Mouse (Mus musculus) limb, embryonic 12.5 days (tissue): ENCODE data around the gene Rhox7b. TPM values are rescaled to one million over a fixed set of nuclear protein-coding genes. Genes with fewer than 3 reads are reported as not detected.
"Not testable (repeated sequence)": the region's sequence is repeated elsewhere in the genome, so short reads cannot be mapped to it uniquely, and the experiment has no call there.

Experiments used
- ATAC-seq: fragments of 200-750 bp; cut with Nextera tagmentation; 2 replicates; pipeline ENCODE4 v1.8.0; 2017; ENCODE audit warnings: low read depth, moderate TSS enrichment; ENCODE audit not compliant: insufficient number of reproducible peaks, insufficient read depth, low FRiP score, low TSS enrichment
- H3K27ac ChIP-seq: fragments of 300-500 bp; sonication (generic); 2 replicates; pipeline ENCODE4 v1.5.1; 2016; ENCODE audit warnings: mild to moderate bottlenecking, moderate library complexity
- H3K27me3 ChIP-seq: fragments of 300-500 bp; sonication (generic); 2 replicates; pipeline ENCODE4 v1.6.1; 2016; ENCODE audit warnings: mild to moderate bottlenecking, moderate library complexity
- H3K36me3 ChIP-seq: fragments of 300-500 bp; sonication (generic); 2 replicates; pipeline ENCODE4 v1.6.1; 2016; ENCODE audit warnings: mild to moderate bottlenecking, moderate library complexity
- H3K4me1 ChIP-seq: fragments of 300-500 bp; sonication (generic); replicated peaks from 2 replicates; pipeline ENCODE4 v1.6.1; 2016
- H3K4me2 ChIP-seq: fragments of 300-500 bp; sonication (generic); 2 replicates; pipeline ENCODE4 v1.6.1; 2016; ENCODE audit warnings: mild to moderate bottlenecking, moderate library complexity
- H3K4me3 ChIP-seq: fragments of 300-500 bp; sonication (generic); replicated peaks from 2 replicates; pipeline ENCODE4 v1.5.1; 2016; ENCODE audit warnings: mild to moderate bottlenecking
- H3K9ac ChIP-seq: fragments of 300-500 bp; sonication (generic); replicated peaks from 2 replicates; pipeline ENCODE4 v1.6.1; 2016; ENCODE audit warnings: mild to moderate bottlenecking, moderate library complexity
- H3K9me3 ChIP-seq: fragments of 300-500 bp; sonication (generic); 2 replicates; pipeline ENCODE4 v1.6.1; 2016; ENCODE audit warnings: mild to moderate bottlenecking, moderate library complexity
- WGBS: fragments of 180-500 bp; shearing (Covaris S2); methylation state at CpG from one replicate; pipeline ENCODE4 v1.1.7; 2016; 5-methylcytosine and 5-hydroxymethylcytosine counted together
- polyA plus RNA-seq: library from polyadenylated mRNA; unstranded; fragments of >200 nt; fragmentation: Nextera tagmentation; extraction: Ambion mirVana; gene quantifications from 2 replicates; pipeline ENCODE4 v1.2.1, GENCODE M21; 2016

The Rhox7b gene
- not detected in 2 replicates for polyA plus RNA-seq

- not testable (repeated sequence) for H3K27ac ChIP-seq, ATAC-seq, H3K9ac ChIP-seq, H3K36me3 ChIP-seq, H3K4me2 ChIP-seq, H3K9me3 ChIP-seq, H3K4me3 ChIP-seq, H3K4me1 ChIP-seq, H3K27me3 ChIP-seq
- WGBS: 80% methylated on average over 9 of the region's 9 CpGs
Observed at GRCm38 (mm10) chrX:37897132-37897531, at the start of gene Rhox7b. Gene Rhox7b, minus strand, starts transcription at chrX:37897232.

GRCm38 (mm10) chrX:37916311-37916710, 19.3 kb upstream of the Rhox7b start:
- no peaks in the 10 kb centered on the region for H3K27me3 ChIP-seq
- ATAC-seq: no peak
- 76% methylated on average over 4 of the region's 4 CpGs for WGBS
- H3K36me3 ChIP-seq: no peaks in the 10 kb centered on the region
- H3K9ac ChIP-seq: no peak overlapping the region
- H3K27ac ChIP-seq: no peak overlapping the region
- H3K4me2 ChIP-seq: no peak overlapping the region
- no peaks in the 10 kb centered on the region for H3K4me1 ChIP-seq
- H3K9me3 ChIP-seq: no peaks in the 10 kb centered on the region
- no peak overlapping the region for H3K4me3 ChIP-seq

- WGBS: 51% methylated on average over 7 of the region's 7 CpGs
- no peak for ATAC-seq
- no peaks in the 10 kb centered on the region for H3K36me3 ChIP-seq
- no peaks in the 10 kb centered on the region for H3K27me3 ChIP-seq
- H3K9ac ChIP-seq: no peak overlapping the region
- H3K9me3 ChIP-seq: no peaks in the 10 kb centered on the region
- no peak overlapping the region for H3K4me2 ChIP-seq
- H3K27ac ChIP-seq: no peak overlapping the region
- no peaks in the 10 kb centered on the region for H3K4me1 ChIP-seq
- no peak overlapping the region for H3K4me3 ChIP-seq
Observed at GRCm38 (mm10) chrX:37908581-37908980, 11.5 kb upstream of the Rhox7b start.

- Histone ChIP-seq H3K27me3 (no peaks in the 10 kb centered on the region), H3K36me3 (no peaks in the 10 kb centered on the region), H3K9me3 (no peaks in the 10 kb centered on the region), H3K27ac (no peak overlapping the region), H3K9ac (no peak overlapping the region), H3K4me2 (no peak overlapping the region), H3K4me3 (no peak overlapping the region), H3K4me1 (no peaks in the 10 kb centered on the region)
- no peak for ATAC-seq
- 76% methylated on average over 5 of the region's 5 CpGs for WGBS
Observed at GRCm38 (mm10) chrX:37903727-37904126, 6.7 kb upstream of the Rhox7b start.

GRCm38 (mm10) chrX:37901670-37902069, 4.6 kb upstream of the Rhox7b start, which contains the start of gene Rhox9:
Gene Rhox9, minus strand, starts transcription at chrX:37901770.
- ATAC-seq, H3K36me3 ChIP-seq, H3K27ac ChIP-seq, H3K4me3 ChIP-seq, H3K4me2 ChIP-seq, H3K9me3 ChIP-seq, H3K9ac ChIP-seq, H3K4me1 ChIP-seq, H3K27me3 ChIP-seq: not testable (repeated sequence)
- 92% methylated on average over 10 of the region's 18 CpGs for WGBS

DNA sequence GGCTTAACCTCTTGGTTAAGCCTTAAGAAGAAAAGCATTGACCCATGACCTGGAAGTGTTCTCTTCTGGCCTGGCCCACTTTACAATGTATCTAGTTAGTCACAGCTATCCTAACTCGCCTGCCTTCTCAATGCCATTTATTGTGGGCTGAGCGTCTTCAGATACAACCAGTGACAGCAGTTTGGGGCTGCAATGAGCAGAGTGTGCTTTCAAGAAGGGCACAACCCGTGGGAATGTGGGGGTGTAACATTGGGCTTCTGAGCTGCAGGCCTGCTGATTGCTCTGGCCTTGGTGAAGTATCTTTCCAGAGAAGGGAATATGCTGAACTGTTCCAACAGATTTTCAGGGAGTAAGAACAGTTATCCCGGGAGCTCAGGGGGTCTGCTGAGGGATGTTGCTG, 18.2 kb downstream of the Rhox7b start, which contains the start of gene Rhox8:
Gene Rhox8 (minus strand): TSS at position 101 of the 400 bp plus-strand sequence.
- ATAC-seq: no peak
- 70% methylated on average over 4 of the region's 4 CpGs for WGBS
- Histone ChIP-seq H3K27ac (no peak within 1 kb of the TSS), H3K4me3 (no peak within 1 kb of the TSS), H3K27me3 (no peaks in the 10 kb centered on the region), H3K9ac (no peak within 1 kb of the TSS), H3K4me2 (no peak within 1 kb of the TSS), H3K36me3 (no peaks in the 10 kb centered on the region), H3K4me1 (no peaks in the 10 kb centered on the region), H3K9me3 (no peaks in the 10 kb centered on the region)

GRCm38 (mm10) chrX:37871641-37872040, 25.4 kb downstream of the Rhox7b start:
- no peak overlapping the region for H3K4me2 ChIP-seq
- no peaks in the 10 kb centered on the region for H3K4me1 ChIP-seq
- no peak overlapping the region for H3K4me3 ChIP-seq
- no peak overlapping the region for H3K27ac ChIP-seq
- H3K9ac ChIP-seq: no peak overlapping the region
- no peaks in the 10 kb centered on the region for H3K9me3 ChIP-seq
- H3K27me3 ChIP-seq: no peaks in the 10 kb centered on the region
- H3K36me3 ChIP-seq: no peaks in the 10 kb centered on the region
- no peak for ATAC-seq
- 89% methylated on average over 2 of the region's 2 CpGs for WGBS

Other genes with a start within 250 kb of the Rhox7b start
- not detected in 2 replicates for gene Rhox4g, start 245.9 kb downstream of the Rhox7b start, polyA plus RNA-seq
- gene Rhox3h, start 228.5 kb downstream of the Rhox7b start, polyA plus RNA-seq: not detected in 2 replicates
- gene Rhox2h, start 224.0 kb downstream of the Rhox7b start, polyA plus RNA-seq: not detected in 2 replicates
- 0.58 and 0.90 TPM in 2 replicates for gene Rhox5, start 92.4 kb downstream of the Rhox7b start, polyA plus RNA-seq
- not detected in 2 replicates for gene Rhox6, start 70.3 kb downstream of the Rhox7b start, polyA plus RNA-seq
- not detected in 2 replicates for gene Rhox7a, start 65.5 kb downstream of the Rhox7b start, polyA plus RNA-seq
- not detected in 2 replicates for gene Rhox8, start 18.3 kb downstream of the Rhox7b start, polyA plus RNA-seq
- not detected in 2 replicates for gene Rhox9, start 4.5 kb upstream of the Rhox7b start, polyA plus RNA-seq
- not detected in 2 replicates for gene Btg1-ps1, start 121.6 kb upstream of the Rhox7b start, polyA plus RNA-seq
- not detected in 2 replicates for gene Btg1-ps2, start 145.9 kb upstream of the Rhox7b start, polyA plus RNA-seq
- not detected in 2 replicates for gene Rhox10, start 169.2 kb upstream of the Rhox7b start, polyA plus RNA-seq
- gene Rhox11, start 187.9 kb upstream of the Rhox7b start, polyA plus RNA-seq: not detected in 2 replicates
- not detected in 2 replicates for gene Rhox12, start 213.7 kb upstream of the Rhox7b start, polyA plus RNA-seq
- not detected in 2 replicates for gene Rhox13, start 224.0 kb upstream of the Rhox7b start, polyA plus RNA-seq